Mouse (Mus musculus) left cerebral cortex, postnatal 10 days (tissue): Measurements from ENCODE around the gene Synm. TPM values are rescaled to one million over a fixed set of nuclear protein-coding genes. Genes with fewer than 3 reads are reported as not detected.

Experiments
- DNase-seq, 2 experiments: peaks; one replicate each; pipeline ENCODE4 v3.0.0; 2021 to 2022; ENCODE audit warnings: low spot score in 2 of 2, mixed read lengths in 1 of 2; ENCODE audit errors: extremely low spot score in 1 of 2
- intact Hi-C: fragments of 180-260 bp; cut with DNase I; formaldehyde crosslinking; loops from one replicate; pipeline ENCODE4 v1.15.1; 2025
- total RNA-seq, 2 experiments: library from RNA; stranded (reverse); gene quantifications; 2 replicates each; pipeline ENCODE4 v1.2.3; 2021

Synm gene
- total RNA-seq: 10 to 100 TPM; 28.4 to 28.7 TPM

DNA sequence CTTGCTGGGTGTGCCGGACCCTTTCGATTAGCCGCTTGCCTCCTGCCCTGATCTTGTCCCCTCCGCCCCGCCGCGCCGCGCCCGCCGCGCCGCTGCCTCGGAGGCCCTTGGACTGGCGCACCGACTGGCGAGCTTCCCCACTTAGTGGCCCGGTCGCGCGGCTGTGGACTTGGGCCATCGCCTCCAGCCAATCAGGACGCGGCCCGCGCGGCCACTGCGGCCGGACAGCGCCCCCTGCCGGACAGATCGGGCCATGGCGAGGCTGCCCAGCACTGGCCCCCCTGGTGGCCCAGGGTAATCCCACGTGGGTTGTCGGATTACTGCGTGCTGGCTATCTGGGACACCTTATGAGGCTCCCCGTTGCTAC is at the start of gene Synm:
TSS of gene Synm (minus strand) at position 114 of the 367 bp plus-strand sequence.
- intact Hi-C loops: loop anchor here (1.0 kb wide), 1 partner anchor 87 kb away; no protein-coding TSS in a partner anchor
- DNase-seq: peak; percentile 79 to 93

- DNase-seq: no peak
- intact Hi-C loops: loop anchor here (2.0 to 5.0 kb wide), 4 partner anchors 43 to 498 kb away; no protein-coding TSS in a partner anchor
Observed at GRCm38 (mm10) chr7:67803857-67804215, 44.3 kb upstream of the Synm start.

- intact Hi-C loops: loop anchor here (2.0 to 5.0 kb wide), 4 partner anchors 44 to 499 kb away; no protein-coding TSS in a partner anchor
- peak; percentile 37 to 89 for DNase-seq
Observed at GRCm38 (mm10) chr7:67803015-67803856, 43.7 kb upstream of the Synm start.

GRCm38 (mm10) chr7:67801022-67801421 is 41.5 kb upstream of the Synm start:
- no peak for DNase-seq
- intact Hi-C loops: loop anchor here (5.0 kb wide), 2 partner anchors 46 to 501 kb away; no protein-coding TSS in a partner anchor

DNA sequence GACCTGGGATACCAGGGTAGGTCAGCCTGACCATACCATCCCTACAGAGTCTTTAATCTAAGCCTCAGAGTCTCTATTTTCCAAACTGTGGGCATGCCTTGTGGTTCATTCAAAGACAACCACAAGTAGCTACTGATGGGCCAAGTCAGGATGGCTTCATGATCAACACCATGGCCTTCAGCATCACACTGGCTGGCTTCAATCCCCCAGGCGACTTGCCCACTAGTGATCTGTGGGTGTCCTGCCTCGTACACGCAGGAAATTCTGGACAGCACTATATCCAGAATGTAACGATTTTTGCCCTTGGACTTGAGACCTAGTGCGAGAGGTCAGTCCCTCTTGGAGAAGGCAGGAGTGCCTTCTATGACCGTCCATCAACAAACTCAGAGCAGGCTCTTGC is 41.0 kb upstream of the Synm start:
- no peak for DNase-seq
- intact Hi-C loops: loop anchor here (5.0 kb wide), 2 partner anchors 47 to 502 kb away; no protein-coding TSS in a partner anchor

DNA sequence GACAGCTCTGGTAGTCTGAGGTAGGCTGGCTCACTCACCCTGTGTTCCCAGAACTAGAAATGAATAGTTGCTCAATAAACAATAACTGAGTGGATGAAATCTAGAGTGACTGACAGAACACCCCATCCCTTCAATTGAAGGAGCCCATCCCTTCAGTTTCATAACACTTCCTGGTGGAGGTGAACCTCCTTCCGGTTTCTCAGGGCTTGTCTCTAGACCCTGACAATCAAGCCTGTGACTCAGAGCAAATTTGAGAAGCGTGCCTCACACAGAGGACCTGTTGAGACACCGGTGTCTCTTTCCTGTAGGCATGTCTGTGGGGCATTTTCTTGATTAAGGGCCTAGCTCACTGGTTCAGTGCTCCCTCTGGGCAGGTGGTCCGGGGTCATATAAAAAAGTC is 38.9 kb upstream of the Synm start:
- intact Hi-C loops: no loop called here
- no peak for DNase-seq

GRCm38 (mm10) chr7:67797065-67797464 is 37.5 kb upstream of the Synm start:
- DNase-seq: no peak
- intact Hi-C loops: no loop called here

GRCm38 (mm10) chr7:67793449-67793848 is 33.9 kb upstream of the Synm start:
- intact Hi-C loops: no loop called here

DNA sequence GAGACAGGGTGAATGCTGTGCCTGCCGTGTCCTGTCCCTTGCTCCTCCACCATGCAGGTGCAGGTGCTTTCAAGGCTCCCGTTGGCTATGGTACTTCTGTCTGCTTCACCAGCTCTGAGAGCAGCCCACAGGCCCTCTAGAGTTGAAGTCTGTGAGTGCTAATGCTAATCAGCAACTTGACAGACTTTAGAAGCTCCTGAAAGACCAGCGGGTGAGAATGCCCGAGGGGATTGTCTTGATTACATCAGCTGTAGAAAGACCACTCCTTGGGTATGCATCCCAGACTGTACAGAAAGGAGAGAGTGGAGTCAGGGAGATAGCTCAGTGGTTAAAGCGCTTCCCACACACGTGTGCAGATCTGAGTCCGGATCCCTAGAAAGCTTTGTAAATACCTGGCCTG is 31.7 kb upstream of the Synm start:
- intact Hi-C loops: no loop called here
- DNase-seq: no peak

More at GRCm38 (mm10) chr7:67793449-67793848, 33.9 kb upstream of the Synm start:
- peak in 1 of 2 experiments; percentile 13 for DNase-seq

DNA sequence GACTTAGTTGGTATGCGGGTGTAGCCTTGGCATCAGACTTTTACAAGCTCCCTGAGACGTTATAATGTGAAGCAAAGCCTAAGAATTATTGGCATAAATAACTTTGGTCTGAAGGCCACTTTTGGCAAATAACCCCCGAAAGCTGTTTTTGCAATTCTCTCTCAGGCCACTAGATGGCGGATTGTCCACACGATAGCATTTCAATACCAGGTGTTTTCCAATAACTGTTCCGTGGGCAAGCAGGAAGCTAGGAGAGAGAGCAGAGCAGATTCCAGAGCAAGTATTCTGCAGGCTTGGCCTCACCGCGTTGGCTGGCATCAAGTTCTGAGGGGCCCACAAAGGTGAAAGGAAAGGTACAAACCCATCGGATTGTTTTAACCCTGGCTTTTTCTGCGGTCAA is 29.2 kb upstream of the Synm start:
- intact Hi-C loops: loop anchor here (5.0 kb wide), 2 partner anchors 164 to 569 kb away; partner anchors contain the start of gene Igf1r
- DNase-seq: peak; percentile 52 to 54

DNA sequence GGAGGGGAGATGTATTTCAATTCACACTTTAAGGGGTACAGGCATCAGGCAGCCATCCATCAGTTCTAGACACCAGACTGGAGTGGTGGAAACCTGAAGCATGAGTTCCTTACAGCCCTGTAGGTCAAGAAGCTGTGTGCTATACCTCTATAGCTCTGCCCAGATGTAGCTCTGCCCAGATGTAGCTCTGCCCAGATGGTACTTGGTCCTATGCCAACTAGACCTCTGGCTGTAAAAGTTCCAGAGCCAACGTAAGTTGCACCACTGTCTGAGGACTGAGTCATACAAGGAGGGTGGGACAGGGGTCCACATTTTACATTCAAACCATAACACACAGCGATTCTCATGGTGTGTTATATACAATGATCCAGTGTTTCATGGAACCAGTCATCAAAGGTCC is 28.3 kb upstream of the Synm start:
- intact Hi-C loops: loop anchor here (5.0 kb wide), 2 partner anchors 164 to 569 kb away; partner anchors contain the start of gene Igf1r

GRCm38 (mm10) chr7:67776636-67777305 is 17.2 kb upstream of the Synm start:
- intact Hi-C loops: no loop called here

More for the DNA sequence above, 28.3 kb upstream of the Synm start:
- DNase-seq: no peak

DNA sequence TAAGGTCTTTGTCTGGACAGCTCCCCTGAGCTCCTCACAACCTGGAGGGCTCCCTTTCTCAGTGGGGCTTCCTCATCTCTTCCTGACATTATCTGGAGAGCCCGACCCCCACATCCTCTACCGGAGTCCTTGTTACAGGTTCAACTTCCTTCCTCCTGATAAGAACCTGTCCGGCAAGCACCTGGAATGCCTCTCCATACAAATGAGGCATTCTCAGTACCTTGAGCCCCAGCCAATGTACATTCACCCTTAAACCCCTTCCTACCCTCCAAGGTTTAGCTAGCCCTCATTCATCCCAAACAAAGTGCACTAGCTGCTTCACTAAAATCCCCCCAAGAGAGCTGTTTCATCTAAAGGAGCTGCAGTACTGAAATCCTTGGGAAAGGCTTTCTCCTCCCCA is 16.1 kb upstream of the Synm start:
- intact Hi-C loops: no loop called here
- no peak for DNase-seq

More at GRCm38 (mm10) chr7:67776636-67777305, 17.2 kb upstream of the Synm start:
- no peak for DNase-seq

GRCm38 (mm10) chr7:67772231-67772630 is 12.7 kb upstream of the Synm start:
- intact Hi-C loops: no loop called here
- DNase-seq: no peak

GRCm38 (mm10) chr7:67769487-67769886 is 9.9 kb upstream of the Synm start:
- intact Hi-C loops: no loop called here
- no peak for DNase-seq

DNA sequence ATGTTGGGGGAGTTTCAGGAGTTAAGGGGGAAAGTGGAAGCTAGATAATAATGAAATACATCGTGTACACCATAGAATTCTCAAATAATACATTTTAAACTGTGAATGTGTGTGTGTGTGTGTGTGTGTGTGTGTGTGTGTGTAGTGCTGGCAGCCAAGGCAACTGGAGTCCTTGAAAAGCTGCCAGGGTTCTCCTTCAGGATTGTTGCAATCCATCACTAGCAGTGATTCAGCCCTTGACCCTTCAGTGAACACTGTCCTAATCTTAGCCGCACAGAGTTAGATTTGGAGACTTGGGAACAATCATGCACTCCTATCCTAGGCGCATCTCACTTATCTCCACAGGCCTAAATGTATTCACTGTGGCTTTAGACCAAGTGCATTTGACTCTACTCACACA is 8.6 kb upstream of the Synm start:
- intact Hi-C loops: no loop called here
- DNase-seq: no peak

DNA sequence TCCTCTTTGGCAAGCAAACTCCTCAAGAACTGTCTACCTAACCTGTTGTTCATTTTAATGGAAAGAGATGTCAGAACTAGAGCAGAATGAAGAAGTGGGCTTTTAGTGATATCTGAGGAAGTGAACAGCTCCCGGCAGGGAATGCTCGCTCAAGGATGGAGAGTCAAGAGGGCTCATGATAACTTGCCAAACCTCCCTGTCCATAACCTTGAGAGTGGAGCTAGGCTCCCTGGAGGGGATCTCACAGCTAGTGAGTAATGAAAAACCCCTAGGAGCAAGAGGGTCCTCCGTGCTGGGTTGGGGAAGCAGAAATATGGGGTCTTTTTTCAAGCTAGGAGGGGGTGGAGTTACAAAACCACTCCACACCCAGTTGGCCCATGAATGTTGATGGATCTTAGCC is 4.1 kb upstream of the Synm start:
- intact Hi-C loops: no loop called here
- DNase-seq: no peak

DNA sequence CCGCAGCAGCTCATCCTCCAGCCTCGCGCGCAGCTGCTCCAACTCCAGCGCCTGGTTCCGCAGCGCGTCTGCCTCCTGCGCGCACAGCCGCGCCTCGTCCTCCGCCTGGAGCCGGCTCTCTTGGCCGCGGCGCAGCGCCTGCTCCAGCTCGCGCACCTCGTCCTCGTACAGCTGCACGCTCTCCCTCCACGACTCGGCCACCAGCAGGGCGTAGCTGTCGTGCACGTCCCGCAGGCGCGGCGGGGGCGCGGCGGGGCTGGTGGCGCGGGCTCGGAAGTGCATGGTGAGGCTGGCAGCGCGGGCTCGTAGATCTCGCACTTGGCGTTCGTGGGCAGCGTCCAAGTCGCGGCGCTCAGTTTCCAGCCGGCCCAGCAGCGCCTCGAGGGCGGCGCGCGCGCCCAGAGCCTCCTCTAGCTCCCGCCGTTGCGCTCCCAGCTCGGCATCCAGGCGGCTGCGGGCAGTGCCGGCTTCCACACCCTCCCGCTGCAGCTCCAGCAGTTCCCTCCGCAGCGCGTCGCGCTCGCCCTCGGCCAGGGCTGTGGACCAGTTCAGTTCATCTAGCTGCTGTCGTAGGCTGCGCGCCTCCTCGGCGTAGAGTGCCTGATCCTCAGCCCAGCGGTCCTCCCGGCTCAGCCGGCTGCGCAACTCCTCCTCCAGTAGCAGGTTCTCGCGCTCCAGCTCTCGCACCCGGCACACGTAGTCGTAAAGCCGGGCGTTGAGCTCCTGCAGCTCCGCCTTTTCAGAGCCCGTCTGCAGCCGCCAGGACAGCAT is 499 bp downstream of the Synm start:
- intact Hi-C loops: loop anchor here (1.0 kb wide), 1 partner anchor 87 kb away; no protein-coding TSS in a partner anchor
- peak; percentile 63 to 81 for DNase-seq

DNA sequence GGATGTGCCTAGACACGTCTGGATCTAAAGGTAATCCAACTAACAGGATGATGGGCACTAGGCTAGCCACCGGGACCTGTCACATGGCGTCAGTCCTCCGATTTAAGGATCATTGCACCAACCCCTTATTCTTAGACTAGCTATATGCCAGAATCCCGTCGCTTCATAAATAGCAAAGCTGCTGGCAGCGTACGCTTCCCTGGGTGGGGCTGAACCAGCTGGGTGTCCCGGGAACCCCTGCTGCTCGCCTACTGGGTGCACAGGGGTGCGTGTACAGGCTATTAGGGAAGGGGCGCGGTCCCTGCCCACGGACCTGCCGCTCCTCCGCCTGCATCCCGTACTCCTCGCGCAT is 1.1 kb downstream of the Synm start:
- DNase-seq: no peak
- intact Hi-C loops: no loop called here
